Mouse (Mus musculus) hindbrain, embryonic 14.5 days (tissue): ENCODE measurements at regions not wholly inside any gene's neighbourhood (a gene's known extent, or its start where the extent isn't known, plus 50 kb on each side); places are given as distances from the start of the nearest gene placed in this dataset.

Experiments used
- ATAC-seq: fragments of 200-750 bp; cut with Nextera tagmentation; 2 replicates; pipeline ENCODE4 v1.8.0; 2017; ENCODE audit warnings: moderate number of reproducible peaks, mild to moderate bottlenecking, moderate TSS enrichment, moderate library complexity; ENCODE audit not compliant: low FRiP score
- DNase-seq: peaks from one replicate; pipeline ENCODE4 v3.0.0-alpha.2; 2015; ENCODE audit warnings: low spot score
- H3K27ac ChIP-seq: fragments of 300-500 bp; sonication (generic); 2 replicates; pipeline ENCODE4 v1.5.1; 2014; ENCODE audit warnings: mild to moderate bottlenecking, moderate library complexity
- H3K27me3 ChIP-seq: fragments of 300-500 bp; sonication (generic); 2 replicates; pipeline ENCODE4 v1.6.1; 2014; ENCODE audit warnings: mild to moderate bottlenecking, low read length, mixed read lengths; ENCODE audit not compliant: control insufficient read depth, insufficient read depth
- H3K36me3 ChIP-seq: fragments of 300-500 bp; sonication (generic); replicated peaks from 2 replicates; pipeline ENCODE4 v1.6.1; 2014; ENCODE audit not compliant: control insufficient read depth, insufficient read depth
- H3K4me1 ChIP-seq: fragments of 300-500 bp; sonication (generic); replicated peaks from 2 replicates; pipeline ENCODE4 v1.6.1; 2014; ENCODE audit warnings: antibody characterized with exemption, low read length, mixed read lengths; ENCODE audit not compliant: control insufficient read depth, insufficient read depth
- H3K4me2 ChIP-seq: fragments of 300-500 bp; sonication (generic); replicated peaks from 2 replicates; pipeline ENCODE4 v1.6.1; 2014; ENCODE audit warnings: mild to moderate bottlenecking, moderate library complexity
- H3K4me3 ChIP-seq: fragments of 300-500 bp; sonication (generic); replicated peaks from 2 replicates; pipeline ENCODE4 v1.5.1; 2014; ENCODE audit warnings: mild to moderate bottlenecking, low read length
- H3K9ac ChIP-seq: fragments of 300-500 bp; sonication (generic); 2 replicates; pipeline ENCODE4 v1.6.1; 2014
- H3K9me3 ChIP-seq: fragments of 300-500 bp; sonication (generic); 2 replicates; pipeline ENCODE4 v1.6.1; 2016; ENCODE audit warnings: low read length; ENCODE audit not compliant: control insufficient read depth
- WGBS: fragments of 180-500 bp; shearing (Covaris S2); extraction: QIAGEN DNeasy Blood & Tissue Kit; methylation state at CpG from one replicate; pipeline ENCODE4 v1.1.7; 2014; 5-methylcytosine and 5-hydroxymethylcytosine counted together

DNA sequence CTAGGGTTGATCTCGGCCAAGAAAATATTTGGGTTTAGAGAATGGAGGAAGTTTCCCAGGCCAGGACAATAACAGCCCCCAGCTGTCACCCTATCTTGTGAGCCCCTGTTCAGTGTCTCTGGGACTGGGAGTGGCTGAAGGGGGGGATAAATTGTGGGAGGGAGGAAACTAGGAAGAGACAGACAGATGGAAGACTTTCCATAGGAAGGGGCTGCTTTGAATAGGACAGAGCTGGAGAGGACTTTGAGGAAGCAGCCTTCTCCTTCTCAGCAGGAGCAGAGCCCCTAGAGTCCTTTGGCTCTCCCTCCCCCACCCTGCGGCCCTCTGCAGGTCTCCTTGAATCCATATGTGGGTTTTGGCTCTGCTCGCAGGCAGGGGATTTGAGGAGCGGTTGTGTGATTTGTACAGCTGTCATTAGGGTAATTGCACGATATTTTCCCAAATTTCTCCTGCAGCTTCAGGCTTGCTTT is 91.6 kb downstream of the H2al1j start:
- ATAC-seq = no peak
- H3K36me3 ChIP-seq = no peaks in the 10 kb centered on the region
- H3K4me1 ChIP-seq = peaks cover 13% of the 10 kb centered on the region
- H3K4me3 ChIP-seq = no peak overlapping the region
- H3K27me3 ChIP-seq = peaks cover 7% of the 10 kb centered on the region; the same call in 1 of the 2 replicates
- H3K9me3 ChIP-seq = no peaks in the 10 kb centered on the region
- no peak for DNase-seq
- H3K4me2 ChIP-seq = no peak overlapping the region
- 44% methylated on average over 4 of the region's 5 CpGs for WGBS
- H3K9ac ChIP-seq = no peak overlapping the region
- H3K27ac ChIP-seq = no peak overlapping the region

DNA sequence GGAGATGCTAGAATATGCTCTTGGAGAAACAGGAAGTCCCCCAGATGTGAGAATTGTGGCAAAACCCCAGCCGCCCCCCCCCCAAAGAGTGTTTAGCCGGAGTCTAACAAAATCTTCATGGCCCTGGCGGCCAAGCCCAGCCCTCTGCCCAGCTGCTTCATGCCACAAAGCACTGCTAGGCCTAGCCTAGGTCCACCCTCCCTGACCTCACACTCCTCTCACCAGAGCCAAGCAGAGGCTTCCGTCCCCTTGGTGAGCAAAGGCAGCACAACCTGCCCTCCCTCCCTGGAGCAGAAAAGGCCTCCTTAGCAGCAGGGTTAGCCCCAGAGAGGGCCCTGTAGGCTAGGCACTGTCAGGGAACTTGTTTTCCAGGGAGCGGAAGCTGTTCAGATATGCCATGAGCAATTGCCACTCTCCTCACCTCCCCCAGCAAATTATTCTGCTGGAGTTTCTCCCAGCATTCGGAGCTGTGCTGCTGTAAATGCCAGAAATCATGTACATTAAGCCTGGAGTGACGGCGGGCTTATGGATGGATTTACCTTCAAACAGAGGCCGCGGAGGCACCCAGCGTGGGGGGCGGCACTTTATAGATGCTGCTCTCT is 104.9 kb downstream of the H2al1j start:
- Histone ChIP-seq H3K36me3 (no peaks in the 10 kb centered on the region), H3K27me3 (peaks cover 33% of the 10 kb centered on the region), H3K9ac (no peak overlapping the region), H3K4me3 (no peak overlapping the region), H3K4me2 (no peak overlapping the region), H3K9me3 (no peaks in the 10 kb centered on the region), H3K27ac (no peak overlapping the region), H3K4me1 (peaks cover 17% of the 10 kb centered on the region; the same call in 1 of the 2 replicates)
- ATAC-seq = no peak
- 44% methylated on average over 12 of the region's 12 CpGs for WGBS
- DNase-seq = no peak

DNA sequence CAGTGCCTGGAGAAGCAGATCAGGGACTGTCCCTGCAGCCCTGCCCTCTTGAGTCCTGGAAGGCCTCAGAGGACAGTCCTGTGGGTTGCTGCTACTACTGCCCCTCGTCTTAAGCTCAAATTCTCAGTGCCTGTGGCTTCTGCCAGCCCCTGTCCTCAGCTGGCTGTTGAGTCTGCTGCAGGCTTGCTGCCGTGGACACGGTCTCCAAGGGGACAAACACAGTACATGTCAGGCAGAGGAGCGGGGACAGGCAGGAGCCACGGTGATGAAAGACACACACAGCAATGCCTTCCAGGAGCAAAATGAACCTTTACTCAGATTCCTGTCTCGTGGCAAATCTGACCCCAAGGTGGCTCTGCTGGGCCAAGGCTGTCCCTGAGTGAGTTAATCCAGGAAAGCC is 107.7 kb downstream of the H2al1j start:
- no peaks in the 10 kb centered on the region for H3K36me3 ChIP-seq
- 31% methylated on average over 6 of the region's 6 CpGs for WGBS
- H3K9ac ChIP-seq = no peak overlapping the region
- no peaks in the 10 kb centered on the region for H3K9me3 ChIP-seq
- H3K27me3 ChIP-seq = peaks cover 33% of the 10 kb centered on the region
- no peak overlapping the region for H3K4me3 ChIP-seq
- H3K4me2 ChIP-seq = no peak overlapping the region
- peak overlapping the region; percentile 38; the same call in 1 of the 2 replicates for H3K27ac ChIP-seq
- DNase-seq = no peak
- no peak for ATAC-seq
- peaks cover 17% of the 10 kb centered on the region; the same call in 1 of the 2 replicates for H3K4me1 ChIP-seq

DNA sequence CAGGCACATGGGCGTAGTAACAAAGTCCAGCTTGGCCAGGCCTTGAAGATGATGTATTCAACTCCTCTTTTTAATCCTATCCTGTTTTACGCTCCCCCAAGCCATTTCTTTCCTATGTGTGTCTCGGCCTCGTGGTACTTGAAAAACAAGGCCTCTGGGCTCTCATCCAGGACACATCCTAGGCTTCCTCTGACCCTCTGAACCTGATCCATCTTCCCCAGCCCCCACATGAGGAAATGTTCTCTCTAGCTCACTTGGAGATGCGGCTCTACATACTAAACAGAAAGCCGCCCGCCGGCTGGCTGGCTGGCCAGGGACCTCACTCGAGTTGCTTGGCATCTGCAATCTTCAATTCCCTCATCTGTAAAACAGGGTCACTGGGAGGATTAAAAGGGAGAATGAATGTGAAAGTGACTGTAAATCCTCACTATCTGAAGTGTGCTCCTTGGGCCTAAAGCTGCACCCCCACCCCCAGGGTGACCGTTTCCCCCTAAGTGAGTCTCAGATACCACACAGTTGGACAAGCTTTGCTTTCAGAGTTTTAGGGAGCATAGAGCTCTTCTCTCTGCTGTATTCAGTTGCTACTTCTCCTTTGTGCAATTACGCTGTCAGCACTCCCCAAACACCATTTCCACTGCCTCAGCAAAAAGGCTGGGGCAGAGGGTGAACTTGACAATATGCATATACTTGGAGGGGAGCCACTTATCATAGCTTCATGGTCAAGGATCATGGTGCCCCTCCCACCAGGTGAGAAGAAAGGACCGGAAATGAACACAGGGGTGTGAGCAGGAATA is 109.7 kb downstream of the H2al1j start:
- Histone ChIP-seq H3K4me2 (no peak overlapping the region), H3K9me3 (no peaks in the 10 kb centered on the region), H3K27ac (no peak overlapping the region), H3K4me3 (no peak overlapping the region), H3K27me3 (peaks cover 20% of the 10 kb centered on the region), H3K4me1 (peaks cover 11% of the 10 kb centered on the region; the same call in 1 of the 2 replicates), H3K9ac (no peak overlapping the region), H3K36me3 (no peaks in the 10 kb centered on the region)
- 57% methylated on average over 12 of the region's 12 CpGs for WGBS
- no peak for DNase-seq
- ATAC-seq = peak; percentile 24; the same call in 1 of the 2 replicates

DNA sequence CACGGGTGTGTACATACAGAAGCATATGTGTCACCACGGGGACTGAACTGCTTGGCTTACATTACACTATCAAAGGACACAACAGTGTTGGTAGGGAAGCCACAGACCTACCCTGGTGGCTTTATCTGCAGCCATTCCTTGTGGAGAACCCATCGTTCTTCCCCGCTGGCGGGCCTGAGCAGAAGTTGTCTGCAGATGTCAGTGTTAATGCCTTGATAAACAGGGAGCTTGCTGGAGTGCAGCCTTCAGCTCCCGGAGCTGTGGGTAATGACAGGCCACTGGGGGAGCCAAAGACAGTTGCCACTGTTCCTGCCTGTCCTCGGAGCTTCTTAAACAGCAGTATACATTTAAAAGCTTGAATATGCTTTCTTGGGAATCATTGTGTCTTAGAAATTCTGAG is 115.9 kb downstream of the H2al1j start:
- H3K4me2 ChIP-seq = no peak overlapping the region
- no peak overlapping the region for H3K4me3 ChIP-seq
- no peaks in the 10 kb centered on the region for H3K36me3 ChIP-seq
- H3K9me3 ChIP-seq = no peaks in the 10 kb centered on the region
- no peaks in the 10 kb centered on the region for H3K27me3 ChIP-seq
- no peak overlapping the region for H3K9ac ChIP-seq
- WGBS = 44% methylated on average over 7 of the region's 7 CpGs
- ATAC-seq = no peak
- no peaks in the 10 kb centered on the region; the same call in 1 of the 2 replicates for H3K4me1 ChIP-seq
- H3K27ac ChIP-seq = no peak overlapping the region
- no peak for DNase-seq

DNA sequence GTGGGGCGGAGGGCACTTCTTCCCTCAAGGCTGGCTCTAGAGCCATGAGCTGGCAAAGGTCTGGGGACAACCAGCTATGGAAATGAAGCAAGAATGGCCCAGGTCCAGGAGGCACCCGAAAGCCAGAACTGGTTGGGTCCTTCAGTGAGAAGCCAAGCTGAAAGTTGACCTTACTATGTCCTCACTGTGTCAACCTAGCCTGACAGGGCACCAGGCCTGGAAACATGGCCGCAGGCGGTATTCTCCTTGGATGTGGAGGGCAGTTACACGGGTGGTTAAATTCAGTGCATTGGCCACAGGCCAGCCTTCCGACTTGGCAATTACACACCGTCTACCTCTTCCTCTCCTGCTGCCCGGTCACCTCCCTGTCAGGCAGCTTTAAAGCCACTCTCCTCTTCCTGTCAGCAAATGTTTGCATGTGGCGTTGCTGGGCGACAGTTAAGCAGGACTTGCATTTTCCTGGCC is 116.7 kb downstream of the H2al1j start:
- no peak overlapping the region for H3K9ac ChIP-seq
- no peaks in the 10 kb centered on the region for H3K27me3 ChIP-seq
- H3K4me2 ChIP-seq = no peak overlapping the region
- no peak overlapping the region for H3K27ac ChIP-seq
- no peaks in the 10 kb centered on the region for H3K9me3 ChIP-seq
- H3K4me3 ChIP-seq = no peak overlapping the region
- H3K36me3 ChIP-seq = no peaks in the 10 kb centered on the region
- WGBS = 70% methylated on average over 10 of the region's 10 CpGs
- no peaks in the 10 kb centered on the region; the same call in 1 of the 2 replicates for H3K4me1 ChIP-seq
- no peak for DNase-seq
- ATAC-seq = no peak

DNA sequence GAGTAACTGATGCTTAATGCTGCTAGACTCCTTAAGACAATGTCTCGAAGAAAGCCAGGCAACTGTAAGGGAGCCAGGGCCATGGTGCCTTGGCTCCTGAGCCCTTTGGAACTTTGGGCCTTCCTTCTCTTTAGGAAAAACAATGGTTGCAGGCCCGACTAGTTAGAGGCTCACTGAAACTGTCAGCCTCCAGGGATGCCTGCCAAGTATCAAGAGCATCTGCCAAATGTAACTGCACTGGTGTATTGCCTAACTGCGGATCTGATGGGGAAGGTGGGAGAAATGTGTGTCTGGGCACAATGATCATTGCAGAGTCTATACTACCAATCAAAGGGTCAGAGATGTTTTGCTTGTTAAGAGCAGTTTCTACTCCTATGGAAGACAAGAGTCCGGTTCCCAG is 121.1 kb downstream of the H2al1j start:
- no peak overlapping the region for H3K9ac ChIP-seq
- H3K36me3 ChIP-seq = no peaks in the 10 kb centered on the region
- H3K4me3 ChIP-seq = no peak overlapping the region
- 60% methylated on average over 4 of the region's 4 CpGs for WGBS
- no peak overlapping the region for H3K4me2 ChIP-seq
- no peak overlapping the region for H3K27ac ChIP-seq
- no peaks in the 10 kb centered on the region for H3K27me3 ChIP-seq
- H3K9me3 ChIP-seq = no peaks in the 10 kb centered on the region
- ATAC-seq = no peak
- H3K4me1 ChIP-seq = no peaks in the 10 kb centered on the region; the same call in 1 of the 2 replicates
- DNase-seq = no peak

DNA sequence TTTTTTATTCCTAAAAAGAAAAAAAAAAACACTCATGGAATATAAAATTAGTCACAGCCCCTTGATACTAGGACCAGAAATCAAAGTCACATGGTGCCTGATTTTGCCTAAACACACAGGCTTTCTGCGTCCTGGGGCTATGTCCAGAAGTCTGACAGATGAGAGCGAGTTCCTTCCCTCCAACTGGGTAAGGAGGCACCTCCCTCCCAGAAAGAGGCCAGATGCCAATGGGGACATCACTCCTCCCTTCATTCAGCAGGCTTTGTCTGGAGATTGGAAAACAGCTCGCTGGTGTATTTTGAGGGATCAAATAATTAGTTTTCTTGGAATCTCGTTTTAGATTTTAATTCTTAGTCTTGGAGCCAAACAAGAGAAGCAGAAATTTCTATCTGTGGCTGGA is 130.9 kb downstream of the H2al1j start:
- Histone ChIP-seq H3K4me1 (no peaks in the 10 kb centered on the region), H3K4me3 (no peak overlapping the region), H3K27me3 (no peaks in the 10 kb centered on the region), H3K36me3 (no peaks in the 10 kb centered on the region), H3K9me3 (no peaks in the 10 kb centered on the region), H3K9ac (no peak overlapping the region), H3K4me2 (no peak overlapping the region), H3K27ac (no peak overlapping the region)
- DNase-seq (no peak), ATAC-seq (no peak)
- 39% methylated on average over 4 of the region's 4 CpGs for WGBS

DNA sequence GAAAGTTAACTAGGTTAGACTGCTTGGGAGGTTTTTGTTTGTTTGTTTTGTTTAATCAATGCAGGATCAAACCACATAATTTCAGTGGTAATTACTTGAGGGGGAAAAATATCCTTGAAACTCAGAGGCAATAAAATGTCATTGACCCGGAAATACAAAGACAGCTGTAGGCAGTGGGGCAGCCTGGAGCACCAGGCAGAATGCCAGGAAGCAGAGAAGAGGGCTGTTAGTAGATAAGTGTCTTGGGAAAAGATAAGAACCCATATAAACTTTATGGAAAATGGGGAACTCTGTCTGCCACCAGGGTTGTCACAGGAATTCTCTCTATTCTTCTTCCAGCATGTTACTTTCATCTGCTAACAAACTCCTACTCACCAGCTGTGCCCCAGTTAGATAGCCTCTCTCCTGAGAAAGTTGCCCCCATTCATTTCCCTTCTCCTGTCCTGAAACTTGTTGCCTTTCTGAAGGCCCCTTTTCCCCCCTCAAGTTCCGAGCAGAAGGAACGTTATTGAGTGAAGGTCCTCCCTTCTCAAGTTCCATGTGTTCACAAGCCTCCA is 136.4 kb downstream of the H2al1j start:
- Histone ChIP-seq H3K4me3 (no peak overlapping the region), H3K4me1 (no peaks in the 10 kb centered on the region), H3K9me3 (no peaks in the 10 kb centered on the region), H3K27me3 (no peaks in the 10 kb centered on the region), H3K36me3 (no peaks in the 10 kb centered on the region), H3K4me2 (no peak overlapping the region), H3K27ac (no peak overlapping the region), H3K9ac (no peak overlapping the region)
- 71% methylated on average over 3 of the region's 3 CpGs for WGBS
- ATAC-seq (no peak), DNase-seq (no peak)
